Mouse (Mus musculus): ENCODE results near the gene Rhag. TPM values are rescaled to one million over a fixed set of nuclear protein-coding genes. Genes with fewer than 3 reads are reported as not detected.

Rhag gene
- 0.64 and 0.74 TPM in 2 replicates for polyA plus RNA-seq (2015; fragmentation: Nextera tagmentation; extraction: Ambion mirVana)

DNA sequence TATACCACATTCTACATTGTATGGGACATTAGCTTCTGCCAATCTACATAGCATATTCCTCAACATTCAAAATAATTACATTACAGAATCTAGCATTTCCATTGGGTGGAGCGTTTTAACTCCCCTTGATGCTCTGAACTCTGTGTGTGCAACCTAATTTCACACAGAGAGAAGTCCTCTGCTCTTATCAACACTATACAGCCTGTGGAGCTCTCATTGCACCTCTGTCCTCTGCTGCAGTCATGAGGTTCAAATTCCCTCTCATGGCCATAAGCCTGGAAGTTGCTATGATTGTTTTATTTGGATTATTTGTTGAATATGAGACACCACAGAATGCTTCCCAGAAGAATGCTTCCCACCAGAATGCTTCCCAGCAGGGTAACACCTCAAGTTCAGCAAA is at the start of gene Rhag:
Rhag (plus strand) TSS at position 193 of the 400 bp plus-strand sequence.
- WGBS = 57% methylated on average over 1 of the region's 1 CpGs
- no peak within 1 kb of the TSS for H3K4me3 ChIP-seq (ENCODE audit: low read length)
- H3K4me2 ChIP-seq (ENCODE audit: low read depth, low read length) = no peak within 1 kb of the TSS
- no peaks in the 10 kb centered on the region for H3K9me3 ChIP-seq (replicated peaks; ENCODE audit: control insufficient read depth, low read length)
- no peaks in the 10 kb centered on the region for H3K27me3 ChIP-seq (ENCODE audit: control insufficient read depth, insufficient read depth, low read length)
- no peak within 1 kb of the TSS for H3K27ac ChIP-seq (ENCODE audit: low read length)
- no peak for ATAC-seq (replicated peaks; ENCODE audit: extremely low read depth, insufficient read depth, low FRiP score)
- no peak within 1 kb of the TSS for H3K9ac ChIP-seq (ENCODE audit: low read length)
- no peaks in the 10 kb centered on the region for H3K36me3 ChIP-seq (ENCODE audit: control insufficient read depth, insufficient read depth)
- H3K4me1 ChIP-seq (ENCODE audit: control insufficient read depth, insufficient read depth, low read length) = no peaks in the 10 kb centered on the region

DNA sequence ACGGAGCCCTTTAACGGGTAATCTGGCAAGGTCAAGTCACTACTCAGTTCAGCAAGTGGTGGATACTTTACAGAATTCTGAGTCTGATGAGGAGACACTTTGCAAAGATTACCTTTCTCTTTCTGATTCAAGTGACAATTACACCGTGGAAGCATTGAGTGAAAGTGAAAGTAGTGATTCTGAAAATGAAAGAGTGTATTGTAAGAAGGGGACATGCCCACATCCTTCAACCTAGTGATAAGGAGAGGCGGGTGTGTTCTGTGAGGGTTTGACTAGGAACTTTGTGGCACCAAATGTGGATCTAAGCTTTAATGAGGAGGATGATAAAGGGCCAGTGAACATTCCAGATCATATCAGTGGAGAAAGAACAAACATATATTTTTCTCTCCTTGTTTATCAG is 47.3 kb upstream of the Rhag start:
- WGBS = 61% methylated on average over 4 of the region's 4 CpGs
- Histone ChIP-seq H3K9me3 (replicated peaks; ENCODE audit: control insufficient read depth, low read length) (no peaks in the 10 kb centered on the region), H3K27me3 (ENCODE audit: control insufficient read depth, insufficient read depth, low read length) (no peaks in the 10 kb centered on the region), H3K9ac (ENCODE audit: low read length) (no peak overlapping the region), H3K4me1 (ENCODE audit: control insufficient read depth, insufficient read depth, low read length) (no peaks in the 10 kb centered on the region), H3K36me3 (ENCODE audit: control insufficient read depth, insufficient read depth) (no peaks in the 10 kb centered on the region), H3K4me2 (ENCODE audit: low read depth, low read length) (no peak overlapping the region), H3K27ac (ENCODE audit: low read length) (no peak overlapping the region), H3K4me3 (ENCODE audit: low read length) (no peak overlapping the region)
- no peak for ATAC-seq (replicated peaks; ENCODE audit: extremely low read depth, insufficient read depth, low FRiP score)

DNA sequence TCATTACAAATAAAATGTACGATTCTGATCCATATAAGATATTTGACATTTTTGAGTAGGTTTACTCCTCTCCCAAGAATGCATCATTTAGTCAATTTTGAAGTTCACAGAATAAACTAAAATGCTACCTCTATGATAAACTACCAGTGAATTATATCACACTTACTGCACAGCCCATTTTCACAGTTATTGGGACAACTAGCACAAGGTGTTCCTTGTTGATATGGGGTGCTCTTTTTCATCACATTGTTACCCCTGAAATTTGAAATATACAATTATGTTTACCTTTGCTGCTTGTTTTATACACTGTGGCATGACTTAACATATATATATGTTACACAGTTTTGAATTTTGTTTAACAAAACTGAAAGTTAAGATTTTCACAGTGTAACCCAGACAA is 43.8 kb upstream of the Rhag start:
- H3K27ac ChIP-seq (ENCODE audit: low read length) = no peak overlapping the region
- H3K36me3 ChIP-seq (ENCODE audit: control insufficient read depth, insufficient read depth) = no peaks in the 10 kb centered on the region
- H3K27me3 ChIP-seq (ENCODE audit: control insufficient read depth, insufficient read depth, low read length) = no peaks in the 10 kb centered on the region
- no peak overlapping the region for H3K4me2 ChIP-seq (ENCODE audit: low read depth, low read length)
- 0 out of 2 replicates have a peak, but pooled peaks cover 2% of the 10 kb centered on the region for H3K9me3 ChIP-seq (replicated peaks; ENCODE audit: control insufficient read depth, low read length)
- H3K4me3 ChIP-seq (ENCODE audit: low read length) = no peak overlapping the region
- whole genome bisulfite sequencing = 65% methylated on average over 1 of the region's 1 CpGs
- H3K4me1 ChIP-seq (ENCODE audit: control insufficient read depth, insufficient read depth, low read length) = no peaks in the 10 kb centered on the region
- no peak for ATAC-seq (replicated peaks; ENCODE audit: extremely low read depth, insufficient read depth, low FRiP score)
- no peak overlapping the region for H3K9ac ChIP-seq (ENCODE audit: low read length)

DNA sequence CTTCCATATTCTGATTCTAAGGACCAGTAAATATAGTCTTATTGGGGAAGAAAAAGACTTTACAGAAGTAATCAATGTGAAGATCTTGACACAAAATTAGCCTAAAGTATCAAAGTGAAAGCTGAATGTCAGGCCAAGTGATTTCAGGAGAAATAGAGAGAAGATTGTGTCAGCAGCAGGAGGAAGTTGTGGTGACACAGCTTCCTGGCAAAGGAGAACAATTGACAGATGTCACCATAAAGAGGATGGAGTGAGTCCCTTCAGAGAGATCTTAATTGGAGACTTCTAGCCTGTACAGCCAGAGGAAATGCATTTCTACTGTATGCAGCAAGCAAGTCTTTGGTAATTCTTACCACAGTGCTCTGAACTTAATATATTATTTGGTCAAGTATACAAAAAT is 21.0 kb upstream of the Rhag start:
- no peak for ATAC-seq (replicated peaks; ENCODE audit: extremely low read depth, insufficient read depth, low FRiP score)
- Histone ChIP-seq H3K4me1 (ENCODE audit: control insufficient read depth, insufficient read depth, low read length) (no peaks in the 10 kb centered on the region), H3K27me3 (ENCODE audit: control insufficient read depth, insufficient read depth, low read length) (no peaks in the 10 kb centered on the region), H3K9ac (ENCODE audit: low read length) (no peak overlapping the region), H3K9me3 (replicated peaks; ENCODE audit: control insufficient read depth, low read length) (no peaks in the 10 kb centered on the region), H3K4me3 (ENCODE audit: low read length) (no peak overlapping the region), H3K4me2 (ENCODE audit: low read depth, low read length) (no peak overlapping the region), H3K36me3 (ENCODE audit: control insufficient read depth, insufficient read depth) (no peaks in the 10 kb centered on the region), H3K27ac (ENCODE audit: low read length) (no peak overlapping the region)

DNA sequence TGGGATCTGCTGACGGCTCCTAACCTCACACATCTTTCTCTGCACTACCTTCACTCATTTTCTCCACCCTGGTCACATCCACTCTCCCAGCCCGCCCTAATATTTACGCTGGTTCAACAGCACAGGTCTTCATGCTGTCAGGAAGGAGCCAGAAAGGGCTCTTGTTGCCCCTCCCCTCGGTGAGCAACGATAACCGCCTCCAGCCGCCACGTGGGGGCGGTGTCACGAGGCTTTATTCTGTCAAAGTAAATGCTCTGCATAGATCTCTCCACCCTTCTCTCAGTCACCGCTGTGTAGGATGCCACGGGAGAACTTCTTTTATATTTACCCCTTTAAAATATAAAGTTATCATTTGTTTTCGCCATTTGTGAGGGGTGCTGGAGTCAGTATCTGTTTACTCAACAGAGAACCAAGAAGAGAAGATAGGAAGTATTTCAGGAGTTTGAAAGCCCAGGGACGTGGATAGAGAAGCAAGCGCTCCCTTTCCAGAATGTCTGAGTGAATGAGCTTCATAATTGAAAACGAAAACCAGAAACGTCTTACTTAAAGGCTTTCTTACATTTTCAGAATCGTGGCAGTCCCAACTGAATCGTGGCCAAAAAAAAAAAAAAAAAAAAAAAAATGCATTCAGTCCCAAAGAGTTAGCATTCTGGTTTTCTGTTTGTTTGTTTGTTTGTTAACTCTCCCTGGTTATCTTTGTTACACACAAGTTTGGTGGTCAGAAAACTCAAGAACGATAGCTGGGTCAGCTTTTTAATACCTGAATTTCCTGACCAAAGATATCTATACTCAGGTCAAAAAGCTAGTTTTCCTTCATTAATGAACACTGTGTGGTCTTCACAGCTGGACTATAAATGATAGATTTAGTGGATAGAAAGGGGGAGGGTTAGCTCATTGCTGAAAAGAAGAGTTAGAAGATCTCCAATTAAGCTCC is 16.7 kb upstream of the Rhag start:
- Histone ChIP-seq H3K4me2 (ENCODE audit: low read depth, low read length) (no peak overlapping the region), H3K36me3 (ENCODE audit: control insufficient read depth, insufficient read depth) (no peaks in the 10 kb centered on the region), H3K27ac (ENCODE audit: low read length) (no peak overlapping the region), H3K4me1 (ENCODE audit: control insufficient read depth, insufficient read depth, low read length) (no peaks in the 10 kb centered on the region), H3K4me3 (ENCODE audit: low read length) (no peak overlapping the region), H3K27me3 (ENCODE audit: control insufficient read depth, insufficient read depth, low read length) (no peaks in the 10 kb centered on the region), H3K9ac (ENCODE audit: low read length) (no peak overlapping the region), H3K9me3 (replicated peaks; ENCODE audit: control insufficient read depth, low read length) (no peaks in the 10 kb centered on the region)
- 44% methylated on average over 20 of the region's 20 CpGs for WGBS
- no peak; the same call in 1 of the 2 replicates for ATAC-seq (replicated peaks; ENCODE audit: extremely low read depth, insufficient read depth, low FRiP score)

DNA sequence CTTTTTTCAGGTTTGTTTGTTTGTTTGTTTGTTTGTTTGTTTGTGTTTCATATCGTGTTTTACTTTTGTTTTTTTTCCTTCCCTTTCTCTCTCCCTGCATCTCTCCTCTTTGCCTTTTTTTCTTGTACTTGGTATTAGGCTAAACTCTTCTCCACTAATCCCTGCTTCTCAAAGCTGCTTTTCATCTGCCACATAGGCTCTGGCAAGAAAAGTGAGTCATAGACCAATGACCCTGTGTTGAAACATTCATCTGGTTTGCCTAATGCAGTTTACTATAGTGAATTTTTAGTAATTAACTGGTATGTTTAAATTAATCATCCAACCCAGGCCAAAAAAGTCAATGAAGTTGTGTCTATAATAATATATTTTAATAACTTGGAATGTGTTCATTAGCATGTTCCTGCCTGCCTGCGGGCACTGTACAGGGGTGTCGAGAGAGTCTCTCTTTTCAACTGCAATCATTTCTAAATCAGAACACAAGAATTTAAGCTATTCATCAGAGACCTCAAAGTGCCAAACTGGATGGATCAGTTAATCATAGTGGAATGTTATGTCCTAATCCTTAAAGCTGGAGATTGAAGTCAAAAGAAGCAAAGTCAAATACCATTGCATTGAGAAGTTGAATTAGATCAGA is 8.1 kb upstream of the Rhag start:
- H3K4me1 ChIP-seq (ENCODE audit: control insufficient read depth, insufficient read depth, low read length) = no peaks in the 10 kb centered on the region
- H3K9me3 ChIP-seq (replicated peaks; ENCODE audit: control insufficient read depth, low read length) = no peaks in the 10 kb centered on the region
- no peak overlapping the region for H3K4me3 ChIP-seq (ENCODE audit: low read length)
- no peak overlapping the region for H3K4me2 ChIP-seq (ENCODE audit: low read depth, low read length)
- no peaks in the 10 kb centered on the region for H3K36me3 ChIP-seq (ENCODE audit: control insufficient read depth, insufficient read depth)
- no peak overlapping the region for H3K9ac ChIP-seq (ENCODE audit: low read length)
- no peak overlapping the region for H3K27ac ChIP-seq (ENCODE audit: low read length)
- no peaks in the 10 kb centered on the region for H3K27me3 ChIP-seq (ENCODE audit: control insufficient read depth, insufficient read depth, low read length)
- WGBS = 75% methylated on average over 3 of the region's 3 CpGs
- ATAC-seq (replicated peaks; ENCODE audit: extremely low read depth, insufficient read depth, low FRiP score) = no peak

DNA sequence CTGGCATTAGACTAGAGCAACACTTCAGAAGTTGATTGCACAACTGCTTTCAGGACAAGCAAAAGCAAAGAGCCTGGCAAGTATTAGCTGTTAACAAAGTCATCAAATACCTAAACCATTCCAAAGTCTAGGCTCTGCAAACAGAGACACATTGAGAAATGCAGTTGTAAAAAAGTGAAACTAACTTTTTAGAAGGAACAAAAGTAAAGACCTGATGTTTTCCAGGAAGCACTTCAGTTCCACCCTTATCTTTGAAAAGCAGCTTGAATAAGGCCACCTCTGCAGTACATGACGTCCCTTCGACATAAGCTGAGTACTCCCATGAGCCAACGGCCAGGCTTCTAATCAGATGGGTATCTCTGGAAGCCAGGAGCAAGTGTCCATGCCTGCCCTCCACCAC is 4.4 kb upstream of the Rhag start:
- no peaks in the 10 kb centered on the region for H3K27me3 ChIP-seq (ENCODE audit: control insufficient read depth, insufficient read depth, low read length)
- WGBS = 10% methylated on average over 3 of the region's 3 CpGs
- ATAC-seq (replicated peaks; ENCODE audit: extremely low read depth, insufficient read depth, low FRiP score) = no peak
- no peak overlapping the region for H3K27ac ChIP-seq (ENCODE audit: low read length)
- no peak overlapping the region for H3K4me3 ChIP-seq (ENCODE audit: low read length)
- no peak overlapping the region for H3K9ac ChIP-seq (ENCODE audit: low read length)
- H3K9me3 ChIP-seq (replicated peaks; ENCODE audit: control insufficient read depth, low read length) = no peaks in the 10 kb centered on the region
- no peaks in the 10 kb centered on the region for H3K4me1 ChIP-seq (ENCODE audit: control insufficient read depth, insufficient read depth, low read length)
- H3K4me2 ChIP-seq (ENCODE audit: low read depth, low read length) = no peak overlapping the region
- no peaks in the 10 kb centered on the region for H3K36me3 ChIP-seq (ENCODE audit: control insufficient read depth, insufficient read depth)

DNA sequence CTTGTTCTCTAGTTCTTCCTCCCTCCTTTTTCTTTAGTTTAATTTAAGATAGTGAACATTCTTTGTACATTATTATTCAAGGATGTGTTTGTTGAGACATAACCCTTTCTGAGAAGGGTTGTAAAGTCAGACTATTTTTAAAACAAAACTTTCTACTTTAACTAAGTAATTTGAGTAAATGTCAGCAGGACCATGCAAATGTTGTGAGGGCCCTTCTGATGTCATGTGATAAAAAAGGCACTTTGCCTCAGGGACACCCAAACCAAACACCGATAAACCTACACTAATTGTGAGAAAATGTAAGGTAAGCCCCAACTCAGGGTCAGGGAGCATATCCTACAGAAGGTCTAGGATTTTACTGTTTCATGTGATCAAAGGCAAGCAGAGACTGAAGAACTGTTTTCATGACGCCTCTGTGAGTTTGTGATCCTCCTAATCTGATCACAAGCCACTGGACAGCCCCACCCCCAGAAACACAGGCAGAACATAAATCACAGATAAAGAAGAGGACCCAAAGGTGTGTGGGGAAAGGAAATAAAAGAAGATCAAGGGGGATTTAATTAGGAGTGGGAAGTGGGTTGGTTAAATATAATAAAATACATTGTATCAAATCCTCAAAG is 3.9 kb upstream of the Rhag start, which contains the start of gene Crisp2:
Crisp2 (minus strand) TSS at position 51 of the 620 bp plus-strand sequence.
- Histone ChIP-seq H3K9me3 (replicated peaks; ENCODE audit: control insufficient read depth, low read length) (no peaks in the 10 kb centered on the region), H3K4me3 (ENCODE audit: low read length) (no peak within 1 kb of the TSS), H3K36me3 (ENCODE audit: control insufficient read depth, insufficient read depth) (no peaks in the 10 kb centered on the region), H3K4me2 (ENCODE audit: low read depth, low read length) (no peak within 1 kb of the TSS), H3K4me1 (ENCODE audit: control insufficient read depth, insufficient read depth, low read length) (no peaks in the 10 kb centered on the region), H3K27ac (ENCODE audit: low read length) (no peak within 1 kb of the TSS), H3K27me3 (ENCODE audit: control insufficient read depth, insufficient read depth, low read length) (no peaks in the 10 kb centered on the region), H3K9ac (ENCODE audit: low read length) (no peak within 1 kb of the TSS)
- WGBS = 48% methylated on average over 2 of the region's 2 CpGs
- no peak for ATAC-seq (replicated peaks; ENCODE audit: extremely low read depth, insufficient read depth, low FRiP score)

DNA sequence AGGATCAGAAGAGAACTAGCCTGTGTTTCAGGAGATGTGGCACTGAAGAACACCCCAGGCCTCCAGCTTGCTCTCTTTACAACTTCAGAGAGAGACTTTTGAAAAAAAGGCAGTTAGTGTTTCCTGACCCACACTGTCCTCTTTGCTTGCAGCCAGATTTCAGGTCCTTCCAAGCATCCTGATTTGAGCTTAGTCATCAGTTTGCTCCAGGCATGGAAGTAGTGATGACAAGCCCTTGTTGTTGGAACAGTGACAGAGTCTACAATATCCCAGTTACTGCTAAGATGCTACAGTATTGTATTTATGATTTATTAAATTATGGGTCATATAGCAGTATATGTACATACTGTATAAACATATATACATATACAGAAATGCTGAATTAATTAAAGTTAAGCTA is 2.9 kb upstream of the Rhag start:
- H3K27ac ChIP-seq (ENCODE audit: low read length) = no peak overlapping the region
- no peak overlapping the region for H3K4me3 ChIP-seq (ENCODE audit: low read length)
- no peaks in the 10 kb centered on the region for H3K4me1 ChIP-seq (ENCODE audit: control insufficient read depth, insufficient read depth, low read length)
- no peak overlapping the region for H3K9ac ChIP-seq (ENCODE audit: low read length)
- H3K27me3 ChIP-seq (ENCODE audit: control insufficient read depth, insufficient read depth, low read length) = no peaks in the 10 kb centered on the region
- ATAC-seq (replicated peaks; ENCODE audit: extremely low read depth, insufficient read depth, low FRiP score) = no peak
- H3K36me3 ChIP-seq (ENCODE audit: control insufficient read depth, insufficient read depth) = no peaks in the 10 kb centered on the region
- H3K9me3 ChIP-seq (replicated peaks; ENCODE audit: control insufficient read depth, low read length) = no peaks in the 10 kb centered on the region
- no peak overlapping the region for H3K4me2 ChIP-seq (ENCODE audit: low read depth, low read length)
